Mouse (Mus musculus) brain, embryonic 18.5 days (tissue): ENCODE measurements around the gene Zbtb9.
"Not testable (repeated sequence)": the region's sequence is repeated elsewhere in the genome, so short reads cannot be mapped to it uniquely, and the experiment has no call there.

ENCODE experiments used
- DNase-seq: peaks from one replicate; pipeline ENCODE4 v3.0.0-alpha.2; 2012; ENCODE audit warnings: low read depth, low spot score

Gene Zbtb9

DNA sequence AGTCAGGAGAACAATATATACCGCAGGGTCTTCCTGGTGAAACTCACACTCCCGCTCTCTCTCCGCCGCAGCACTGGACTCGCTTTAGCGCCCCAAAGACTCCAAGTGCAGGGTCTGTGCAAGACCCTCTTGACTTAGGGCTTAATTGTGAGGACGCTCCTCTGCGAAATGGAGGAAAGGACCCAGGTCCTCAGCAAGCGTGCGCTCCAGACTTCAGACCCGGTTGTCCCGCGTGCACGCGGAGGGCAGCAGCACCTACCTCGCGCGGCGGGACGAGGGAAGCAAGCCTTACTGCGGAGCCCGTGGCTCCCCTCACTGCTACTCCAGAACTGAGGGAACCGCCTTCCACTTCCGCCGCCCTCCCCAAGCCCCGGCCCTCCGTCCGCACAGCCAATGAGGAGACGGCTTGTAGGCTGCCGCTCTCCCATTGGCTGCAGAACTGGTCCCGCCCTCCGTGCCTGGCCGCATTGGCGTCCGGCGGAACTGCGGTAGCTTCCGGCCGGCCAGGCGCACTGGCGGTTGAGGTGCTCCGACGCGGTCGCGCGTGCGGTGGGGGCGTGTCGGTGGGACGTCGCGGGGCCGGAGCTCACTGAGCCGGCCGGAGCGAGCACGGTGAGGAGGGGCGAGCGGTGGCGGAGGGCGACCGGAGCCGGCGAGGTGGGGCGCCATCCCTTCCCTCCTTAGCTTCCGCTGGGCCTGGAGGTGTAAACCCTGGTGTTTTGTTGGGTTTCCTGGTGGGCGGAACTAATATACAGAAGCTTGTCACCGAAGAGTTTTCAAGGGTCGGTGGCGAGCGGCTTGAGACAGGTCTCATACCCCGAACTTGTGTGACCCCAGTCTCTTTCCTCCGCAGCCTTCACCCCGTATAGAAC, at the start of gene Zbtb9:
TSS of gene Zbtb9 (plus strand) at position 465 of the 872 bp plus-strand sequence.
- peak; percentile 86 for DNase-seq

- DNase-seq = not testable (repeated sequence)
These were observed 47.6 kb upstream of the Zbtb9 start for GRCm38 (mm10) chr17:26925414-26925813.

GRCm38 (mm10) chr17:26931795-26932194, 41.2 kb upstream of the Zbtb9 start:
- DNase-seq = not testable (repeated sequence)

- peak; percentile 74 for DNase-seq
These were observed 40.0 kb upstream of the Zbtb9 start, which contains the start of gene Phf1 for GRCm38 (mm10) chr17:26932839-26933398. Gene Phf1 (plus strand): TSS chr17:26933052.

DNA sequence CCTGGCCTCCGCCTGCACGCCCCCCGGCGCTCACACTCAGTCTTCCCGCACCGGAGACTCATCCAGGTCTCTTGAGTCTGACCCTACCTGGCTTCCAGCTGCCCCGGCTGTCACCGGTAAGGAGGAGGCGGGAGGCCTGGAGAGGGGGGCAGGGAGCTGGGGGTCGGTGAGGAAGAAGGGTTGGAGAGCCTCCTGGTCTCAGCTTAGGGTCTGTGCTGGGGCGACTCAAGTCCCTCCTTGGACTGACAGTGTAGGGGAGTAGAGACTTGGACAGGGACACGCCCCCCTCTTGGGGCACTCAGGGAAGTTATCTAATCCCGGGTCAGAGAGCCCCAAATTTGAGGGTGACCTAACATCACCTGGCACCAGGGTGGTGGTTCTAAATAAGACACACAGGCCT, 39.5 kb upstream of the Zbtb9 start:
- no peak for DNase-seq

DNA sequence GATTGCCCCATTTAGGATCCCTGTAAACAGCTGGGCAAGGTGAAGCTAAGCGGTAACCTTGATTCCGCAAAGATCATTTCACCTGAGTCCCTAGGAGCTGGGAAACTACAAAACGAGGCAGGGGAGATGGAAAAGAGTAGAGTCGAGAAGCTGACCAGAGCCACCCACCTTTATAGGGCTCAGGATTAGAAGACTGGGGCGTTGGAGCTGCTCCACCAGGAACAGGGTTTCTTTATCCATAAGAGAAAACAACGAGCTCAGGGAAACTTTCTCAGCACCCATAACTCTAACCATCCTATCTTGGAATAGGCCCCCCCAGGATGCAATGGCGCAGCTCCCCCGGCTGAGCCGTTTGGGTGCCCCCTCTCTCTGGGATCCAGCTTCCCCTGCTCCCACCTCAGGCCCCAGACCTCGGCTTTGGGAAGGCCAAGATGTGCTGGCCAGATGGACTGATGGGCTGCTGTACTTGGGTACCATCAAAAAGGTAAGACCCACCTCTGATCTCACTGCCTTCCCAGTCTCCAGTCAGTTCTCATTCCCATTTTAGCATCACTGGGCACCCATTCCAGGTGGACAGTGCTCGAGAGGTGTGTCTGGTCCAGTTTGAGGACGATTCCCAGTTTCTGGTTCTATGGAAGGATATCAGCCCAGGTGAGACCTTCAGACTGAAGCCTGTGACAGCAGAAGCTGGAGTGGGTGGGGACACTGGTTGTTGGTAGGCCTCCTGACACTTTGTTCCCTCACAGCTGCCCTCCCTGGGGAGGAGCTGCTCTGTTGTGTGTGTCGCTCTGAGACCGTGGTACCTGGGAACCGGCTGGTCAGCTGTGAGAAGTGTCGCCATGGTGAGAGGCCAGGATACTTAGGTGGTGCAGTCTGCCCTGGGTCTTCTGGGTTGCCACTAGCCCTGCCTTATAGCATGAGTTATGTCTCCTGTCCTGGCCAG, 38.8 kb upstream of the Zbtb9 start:
- DNase-seq = no peak

GRCm38 (mm10) chr17:26935027-26935426, 37.9 kb upstream of the Zbtb9 start:
- DNase-seq = no peak

GRCm38 (mm10) chr17:26936453-26936852, 36.5 kb upstream of the Zbtb9 start:
- no peak for DNase-seq

- no peak for DNase-seq
These were observed 35.9 kb upstream of the Zbtb9 start for GRCm38 (mm10) chr17:26936921-26937695.

GRCm38 (mm10) chr17:26937883-26938695, 34.9 kb upstream of the Zbtb9 start:
- DNase-seq = no peak

GRCm38 (mm10) chr17:26938731-26939130, 34.2 kb upstream of the Zbtb9 start:
- no peak for DNase-seq

- DNase-seq = peak; percentile 99
These were observed 33.6 kb upstream of the Zbtb9 start, which contains the start of gene Cuta for GRCm38 (mm10) chr17:26939178-26939972. Gene Cuta (minus strand): TSS chr17:26939569.

- no peak for DNase-seq
These were observed 33.0 kb upstream of the Zbtb9 start for GRCm38 (mm10) chr17:26939973-26940300.

DNA sequence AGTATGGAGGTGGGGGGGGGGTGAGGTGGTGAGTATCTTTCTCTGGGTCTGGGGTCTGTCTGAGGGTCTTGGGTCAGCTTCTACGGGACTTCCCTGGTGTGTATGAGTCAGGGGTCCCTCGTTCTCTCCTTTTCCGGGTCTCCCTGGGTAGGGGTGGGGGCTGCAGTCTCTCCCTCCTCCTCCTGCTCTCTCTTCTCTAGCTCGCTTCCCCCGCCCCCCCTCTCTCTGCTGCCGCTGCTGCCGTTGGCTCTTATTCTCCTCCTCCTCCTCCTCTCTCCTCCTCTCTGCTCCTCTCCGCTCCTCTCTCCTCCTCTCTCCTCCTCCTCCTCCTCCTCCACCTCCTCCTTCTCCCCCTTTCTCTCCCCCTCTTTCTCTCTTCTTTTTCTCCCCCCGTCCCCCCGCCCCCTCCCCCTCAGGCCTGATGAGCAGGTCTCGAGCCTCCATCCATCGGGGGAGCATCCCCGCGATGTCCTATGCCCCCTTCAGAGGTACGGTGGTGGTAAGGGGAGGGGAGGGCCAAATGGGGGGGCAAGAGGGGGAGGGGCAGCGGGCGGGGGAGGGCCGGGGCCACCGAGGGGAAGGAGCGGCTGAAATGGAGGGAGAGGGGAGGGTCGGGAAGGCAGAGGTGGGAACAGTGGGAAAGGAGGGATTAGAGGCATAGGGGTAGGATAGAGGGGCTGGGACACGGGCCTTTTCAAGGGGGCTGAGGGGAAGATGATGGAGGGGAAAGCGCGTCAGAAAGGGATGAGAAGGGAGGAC, 31.8 kb upstream of the Zbtb9 start, which contains the start of gene Syngap1:
TSS of gene Syngap1 (plus strand) at position 223 of the 759 bp plus-strand sequence.
- DNase-seq = peak; percentile 76

DNA sequence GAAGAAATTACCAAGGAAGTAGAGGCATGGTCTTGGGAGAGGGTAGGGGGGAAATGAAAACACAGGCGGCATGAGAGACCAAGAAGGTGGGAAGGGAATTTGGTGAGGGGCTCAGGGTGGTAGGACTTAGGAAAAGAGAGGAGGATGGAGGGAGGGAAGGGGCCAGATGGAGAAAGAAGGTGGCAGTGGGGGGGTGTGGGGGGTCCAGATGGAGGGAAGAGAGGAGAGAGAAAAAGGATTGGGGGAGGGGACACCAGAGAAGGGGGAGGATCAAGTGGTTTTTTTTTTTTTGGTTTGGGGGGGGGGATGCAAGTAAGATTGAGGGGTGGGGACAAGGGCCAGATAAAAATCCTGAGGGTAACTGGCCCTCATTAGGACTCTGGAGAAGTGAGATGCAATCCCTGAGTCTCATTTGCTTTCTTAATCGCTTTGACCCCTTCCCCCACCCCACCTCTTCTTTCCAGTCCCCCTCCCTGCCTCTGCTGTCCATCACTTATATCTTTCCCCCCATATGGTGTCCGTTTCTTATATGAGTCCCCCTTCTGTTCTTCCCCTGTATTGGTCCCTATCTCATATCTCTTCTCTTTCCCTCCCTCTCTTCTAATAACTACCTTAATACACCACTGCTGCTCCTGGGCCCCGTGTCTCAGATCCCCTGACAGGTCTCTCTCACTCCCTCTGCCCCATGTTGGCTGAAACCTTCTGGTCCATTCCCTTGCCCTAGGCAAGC, 31.0 kb upstream of the Zbtb9 start:
- DNase-seq = no peak

DNA sequence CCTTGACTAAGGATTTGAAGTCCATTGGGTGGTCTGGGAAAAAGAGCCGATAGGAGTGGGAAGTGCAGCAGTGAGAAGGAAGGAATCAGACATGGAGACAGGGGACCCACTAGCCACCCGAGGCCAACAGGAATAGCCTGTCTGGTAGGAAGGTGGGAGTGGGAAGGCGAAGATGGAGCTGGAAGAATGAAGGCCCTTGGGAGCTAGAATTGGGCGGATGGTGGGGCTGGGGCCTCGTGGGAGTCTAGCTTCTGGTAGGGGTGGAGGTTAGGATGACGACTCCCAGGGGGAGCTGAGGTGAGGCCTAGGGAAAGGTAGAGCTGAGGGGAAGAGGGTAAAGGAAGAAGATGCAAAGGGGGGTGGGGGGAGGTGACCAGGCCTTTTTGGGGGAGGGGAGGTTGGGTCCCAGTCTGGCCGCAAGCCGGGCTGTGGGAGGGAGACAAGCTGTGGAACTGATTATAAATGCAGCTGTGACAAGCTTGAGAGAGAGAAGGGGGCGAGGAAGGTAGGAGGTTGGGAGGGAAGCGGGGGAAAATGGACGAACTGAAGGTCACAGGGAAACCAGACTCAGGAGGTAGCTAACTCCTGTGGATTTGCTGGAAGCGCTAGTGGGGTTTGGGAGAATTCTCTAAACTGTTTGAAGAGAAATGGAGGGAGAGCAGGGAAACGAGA, 27.0 kb upstream of the Zbtb9 start:
- no peak for DNase-seq

- DNase-seq = no peak
These were observed 26.4 kb upstream of the Zbtb9 start for GRCm38 (mm10) chr17:26946567-26946966.
